8 mouse cellular contexts compared by ENCODE assay signal in genomic region chr11:104590148-104590547, GRCm38 (mm10). TPM values are rescaled to one million over a fixed set of nuclear protein-coding genes. Genes with fewer than 3 reads are reported as not detected.
DNase-seq lines count a peak whose midpoint lies in the region; ATAC-seq and TF ChIP-seq lines count a peak whose summit lies in the region.

No protein-coding gene starts in this region.

- 0 out of 4 replicates have a peak, but pooled peaks cover 0 to 4% of the 10 kb centered on the region in 2 experiments for H3K4me1 ChIP-seq in ES-E14 (ENCODE audit: control insufficient read depth in 2 of 2, insufficient read depth in 2 of 2, low read length in 2 of 2, poor library complexity in 1 of 2)
- H3K4me1 ChIP-seq in heart, embryonic 15.5 days (replicated peaks) = peaks cover 3% of the 10 kb centered on the region; the same call in 1 of the 2 replicates
- H3K4me1 ChIP-seq in liver, embryonic 13.5 days (replicated peaks) = no peaks in the 10 kb centered on the region

- no peak overlapping the region for H3K4me2 ChIP-seq in heart, embryonic 15.5 days
- H3K4me2 ChIP-seq in liver, embryonic 13.5 days = no peak overlapping the region

- peak; percentile 79 for DNase-seq in ES-E14 (ENCODE audit: low read depth, low spot score)
- DNase-seq in brain, embryonic 18.5 days (ENCODE audit: low read depth, low spot score) = peak; percentile 43
- DNase-seq in fibroblast of lung, adult 2 months (ENCODE audit: low read depth) = peak; percentile 80
- DNase-seq in kidney, postnatal 25 days = peak; percentile 76 to 86
- peak; percentile 44 for DNase-seq in liver, embryonic 13.5 days
- DNase-seq in testis, postnatal 14 days (ENCODE audit: low spot score) = peak; percentile 69

- no peak overlapping the region for H3K4me3 ChIP-seq in ES-E14 (ENCODE audit: insufficient read depth in 1 of 2, low read depth in 1 of 2, low read length in 2 of 2, poor library complexity in 1 of 2, severe bottlenecking in 1 of 2)
- H3K4me3 ChIP-seq in heart, embryonic 15.5 days = no peak overlapping the region
- no peak overlapping the region for H3K4me3 ChIP-seq in liver, embryonic 13.5 days (replicated peaks)

- WGBS in heart, embryonic 15.5 days = under 1% methylated on average over 8 of the region's 8 CpGs
- WGBS in liver, embryonic 13.5 days (ENCODE audit: insufficient replicate concordance) = under 1% methylated on average over 8 of the region's 8 CpGs

- no peaks in the 10 kb centered on the region for H3K27me3 ChIP-seq in heart, embryonic 15.5 days
- no peaks in the 10 kb centered on the region for H3K27me3 ChIP-seq in liver, embryonic 13.5 days

- no peak overlapping the region for H3K27ac ChIP-seq in ES-E14 (ENCODE audit: insufficient read depth, low read depth, low read length, poor library complexity, severe bottlenecking)
- no peak overlapping the region for H3K27ac ChIP-seq in heart, embryonic 15.5 days
- no peak overlapping the region for H3K27ac ChIP-seq in liver, embryonic 13.5 days

- H3K9ac ChIP-seq in ES-E14 (ENCODE audit: insufficient read depth, low read depth, low read length, poor library complexity, severe bottlenecking) = no peak overlapping the region
- no peak overlapping the region for H3K9ac ChIP-seq in heart, embryonic 15.5 days
- no peak overlapping the region for H3K9ac ChIP-seq in liver, embryonic 13.5 days

- no peaks in the 10 kb centered on the region for H3K36me3 ChIP-seq in ES-E14 (ENCODE audit: control insufficient read depth, insufficient read depth, low read length, poor library complexity, severe bottlenecking)
- peaks cover 16% of the 10 kb centered on the region; the same call in 1 of the 2 replicates for H3K36me3 ChIP-seq in heart, embryonic 15.5 days
- no peaks in the 10 kb centered on the region for H3K36me3 ChIP-seq in liver, embryonic 13.5 days

- ATAC-seq in heart, embryonic 15.5 days (replicated peaks; ENCODE audit: insufficient number of reproducible peaks, insufficient read depth, low FRiP score, low read depth) = peak; percentile 75
- peak; percentile 59 for ATAC-seq in liver, embryonic 13.5 days (ENCODE audit: low read depth)
- ATAC-seq in neutrophil, adult 5-6 weeks (ENCODE audit: extremely low read depth, insufficient number of reproducible peaks, low FRiP score, poor library complexity, severe bottlenecking) = peak; percentile 98

- no peaks in the 10 kb centered on the region for H3K9me3 ChIP-seq in ES-E14 (ENCODE audit: control insufficient read depth, insufficient read depth, low read depth, low read length)
- no peaks in the 10 kb centered on the region for H3K9me3 ChIP-seq in heart, embryonic 15.5 days (replicated peaks)
- no peaks in the 10 kb centered on the region for H3K9me3 ChIP-seq in liver, embryonic 13.5 days (replicated peaks)

- in situ Hi-C loops in ES-E14 (cut with MboI; ENCODE audit: low sequenced_read_pairs in 2 of 2, unreplicated experiment in 2 of 2) = no loop called here

TF ChIP-seq in ES-E14, 5 proteins besides CTCF, POLR2A, EP300 and RAD21:
- no peak for TF ChIP-seq CHD2 (IDR thresholded peaks at IDR 0.05; ENCODE audit: low read depth, low read length)
- TF ChIP-seq HCFC1 (IDR thresholded peaks at IDR 0.05; ENCODE audit: borderline replicate concordance, insufficient read depth, low read length) = no peak
- peak; percentile 87 for TF ChIP-seq ZC3H11A (IDR thresholded peaks at IDR 0.05; ENCODE audit: borderline replicate concordance, low read depth, low read length)

RNA-seq across cellular contexts. Expression of gene Itgb3, which starts 17.7 kb away (rescaled TPM):
- 4.9 and 7.7 TPM in 2 replicates for total RNA-seq in ES-E14 (2012; rRNA removed)
- polyA plus RNA-seq in heart, embryonic 15.5 days (2015; fragmentation: Nextera tagmentation; extraction: Ambion mirVana) = 3.7 and 5.4 TPM in 2 replicates
- 16.5 and 21.4 TPM in 2 replicates for polyA plus RNA-seq in liver, embryonic 13.5 days (2015; fragmentation: Nextera tagmentation; extraction: Ambion mirVana)
- total RNA-seq in neutrophil, adult 5-6 weeks (2017) = 27.5 and 29.2 TPM in 2 replicates

RNA-seq across cellular contexts. Expression of gene Myl4, which starts 39.7 kb away (rescaled TPM):
- 5.8 and 9.1 TPM in 2 replicates for total RNA-seq in ES-E14 (2012; rRNA removed)
- polyA plus RNA-seq in heart, embryonic 15.5 days (2015; fragmentation: Nextera tagmentation; extraction: Ambion mirVana) = 1,694 and 1,744 TPM in 2 replicates
- 4.6 and 4.9 TPM in 2 replicates for polyA plus RNA-seq in liver, embryonic 13.5 days (2015; fragmentation: Nextera tagmentation; extraction: Ambion mirVana)
- 3.8 and 5.7 TPM in 2 replicates for total RNA-seq in neutrophil, adult 5-6 weeks (2017)

RNA-seq across cellular contexts. Expression of gene Cdc27, which starts 39.7 kb away (rescaled TPM):
- total RNA-seq in ES-E14 (2012; rRNA removed) = 28.9 and 45.9 TPM in 2 replicates
- 25.7 and 28.8 TPM in 2 replicates for polyA plus RNA-seq in heart, embryonic 15.5 days (2015; fragmentation: Nextera tagmentation; extraction: Ambion mirVana)
- polyA plus RNA-seq in liver, embryonic 13.5 days (2015; fragmentation: Nextera tagmentation; extraction: Ambion mirVana) = 22.9 and 29.4 TPM in 2 replicates
- 28.5 and 39.0 TPM in 2 replicates for total RNA-seq in neutrophil, adult 5-6 weeks (2017)
